Mouse (Mus musculus): ENCODE measurements around the gene BC107364.

DNA sequence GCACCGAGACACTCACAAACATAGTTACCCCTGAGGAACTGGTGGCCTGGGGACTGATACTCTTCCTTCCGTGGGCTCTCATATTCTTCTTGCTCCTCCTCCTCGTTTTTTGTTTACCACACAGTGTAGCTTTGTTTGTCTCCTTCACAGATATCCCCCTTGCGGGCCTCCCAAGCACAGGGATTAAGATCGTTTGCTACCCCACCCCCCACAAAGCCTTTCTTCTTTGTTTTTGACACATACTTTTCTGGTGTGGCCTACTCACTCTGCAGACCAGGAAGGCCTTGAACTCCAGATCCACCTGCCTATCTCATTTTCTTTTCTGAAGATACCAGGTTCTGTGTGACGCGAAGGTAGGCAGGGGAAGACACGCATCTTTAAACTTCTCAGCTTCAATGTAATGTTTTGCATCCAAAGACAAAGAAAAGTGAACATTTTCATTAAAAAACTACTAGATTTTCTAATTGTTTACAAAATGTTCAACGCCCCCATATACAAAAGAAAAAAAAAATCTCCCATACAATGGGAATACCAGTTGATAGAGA, 38.5 kb downstream of the BC107364 start:
- no peak for TF ChIP-seq JUND (IDR thresholded peaks at IDR 0.05; ENCODE audit: low read depth, low read length)
- TF ChIP-seq USF1 (IDR thresholded peaks at IDR 0.05; ENCODE audit: low read depth, low read length), result no peak

Data from MEL (cell line).